Mouse (Mus musculus) monocyte, adult 5-6 weeks (primary cell): ENCODE measurements around the gene Ptpn3. TPM values are rescaled to one million over a fixed set of nuclear protein-coding genes. Genes with fewer than 3 reads are reported as not detected.
"Not testable (repeated sequence)": the region's sequence is repeated elsewhere in the genome, so short reads cannot be mapped to it uniquely, and the experiment has no call there.

Experiments used
- ATAC-seq: fragments of 153-309, 156-312 bp; replicated peaks from 2 replicates; pipeline ENCODE4 v1.8.0; 2017; ENCODE audit warnings: mild to moderate bottlenecking; ENCODE audit not compliant: low TSS enrichment, insufficient number of reproducible peaks, severe bottlenecking, poor library complexity, low FRiP score
- total RNA-seq: library from RNA; stranded (forward); fragments of 200-1000, 200-491, 200-594 nt; gene quantifications from 3 replicates; pipeline ENCODE4 v1.2.3, GENCODE M21; 2017

Gene Ptpn3
- total RNA-seq, 1 experiment from 2014 or later, result 0.19 TPM

- ATAC-seq, result not testable (repeated sequence)
Observed at GRCm38 (mm10) chr4:57198666-57199393, 102.8 kb downstream of the Ptpn3 start.

DNA sequence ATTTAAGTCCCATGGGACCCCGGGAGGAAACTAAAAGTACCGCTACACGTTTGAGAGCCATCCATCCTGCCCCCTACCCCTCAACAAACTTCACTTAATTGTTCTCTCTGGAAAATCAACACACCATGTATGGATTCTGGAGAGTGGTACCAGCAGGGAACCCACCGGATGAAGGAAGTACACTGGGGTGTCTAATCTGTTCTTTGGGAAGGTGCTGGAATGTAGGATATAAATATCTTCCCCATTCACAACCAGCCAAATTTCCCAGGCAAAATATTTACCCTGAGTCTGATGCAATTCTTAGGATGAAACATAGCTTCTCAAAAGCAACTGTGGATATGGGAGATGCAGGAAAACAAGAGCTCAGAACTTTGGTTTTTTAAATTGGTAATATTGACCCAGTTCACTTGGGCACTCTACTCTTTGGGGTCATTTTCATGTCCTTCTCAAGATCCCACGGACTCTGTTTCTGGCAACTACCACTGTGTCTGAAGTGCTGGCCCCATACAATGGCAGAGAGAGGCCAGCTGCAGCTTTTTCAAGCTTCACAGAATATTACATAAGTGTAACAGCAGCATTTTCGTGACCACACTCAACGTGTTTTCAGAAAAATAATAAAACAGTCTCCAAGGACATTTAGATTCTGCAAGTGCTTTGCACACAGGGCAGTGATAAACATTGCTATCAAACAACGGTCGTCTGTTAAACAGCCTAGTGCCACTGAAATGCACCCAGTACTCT, 109.9 kb downstream of the Ptpn3 start:
- no peak for ATAC-seq

- no peak for ATAC-seq
Observed at GRCm38 (mm10) chr4:57189881-57190280, 111.8 kb downstream of the Ptpn3 start.

GRCm38 (mm10) chr4:57186035-57186434, 115.6 kb downstream of the Ptpn3 start:
- no peak for ATAC-seq

DNA sequence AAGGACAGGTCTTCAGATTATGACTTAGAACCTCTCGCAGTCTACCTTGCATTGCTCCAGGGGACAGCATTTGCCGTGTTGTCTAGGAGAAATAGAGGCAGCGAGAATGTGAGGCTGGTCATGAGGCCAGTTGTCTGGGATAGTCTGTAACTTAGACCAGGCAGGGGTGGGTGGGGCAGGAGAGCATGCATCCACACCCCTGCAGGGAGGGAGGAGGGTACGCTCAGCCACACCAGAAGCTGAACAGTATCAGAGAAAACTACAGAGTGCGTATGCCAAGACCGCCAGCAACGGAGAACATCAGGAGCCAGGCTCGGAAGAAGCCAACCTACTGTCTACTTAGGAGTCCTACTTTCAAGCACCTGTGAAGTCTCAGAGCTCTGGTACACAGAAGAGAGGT, 116.2 kb downstream of the Ptpn3 start:
- no peak for ATAC-seq

DNA sequence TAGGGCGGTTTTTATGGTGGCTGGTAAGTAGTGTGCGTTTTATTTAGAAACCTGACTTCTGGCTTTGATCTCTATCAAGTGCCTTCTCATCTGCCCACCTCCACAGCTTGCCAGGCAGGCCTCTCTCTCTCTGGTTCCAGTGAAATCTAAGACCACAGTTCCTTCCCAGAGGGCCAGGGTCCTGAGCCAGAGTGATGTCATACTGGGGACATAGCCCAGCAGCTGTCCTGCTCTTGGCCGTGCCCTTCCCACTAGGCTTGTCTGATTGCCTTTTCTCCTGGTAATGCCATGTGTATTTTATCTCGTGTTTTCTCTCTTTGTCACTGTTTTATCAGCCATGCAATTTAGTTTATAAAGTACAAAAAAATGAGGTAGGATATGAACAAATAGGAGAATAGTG, 118.1 kb downstream of the Ptpn3 start:
- no peak for ATAC-seq

- no peak for ATAC-seq
Observed at GRCm38 (mm10) chr4:57181538-57181937, 120.1 kb downstream of the Ptpn3 start.

DNA sequence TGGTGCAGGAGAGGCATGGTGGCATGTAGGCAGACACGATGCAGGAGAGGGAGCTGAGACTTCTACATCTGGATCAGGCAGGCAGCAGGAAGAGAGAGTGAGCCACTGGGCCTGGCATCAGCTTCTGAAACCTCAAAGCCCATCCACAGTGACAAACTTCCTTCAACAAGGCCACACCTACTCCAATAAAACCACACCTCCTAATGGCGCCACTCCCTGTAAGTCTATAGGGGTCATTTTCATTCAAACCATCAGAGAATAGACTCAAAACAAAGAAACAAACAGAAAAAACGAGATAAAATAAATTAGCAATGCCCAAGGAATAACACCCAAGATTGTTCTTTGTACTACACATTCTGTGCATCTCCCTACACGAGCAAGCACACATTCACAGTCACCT, 122.8 kb downstream of the Ptpn3 start:
- ATAC-seq, result no peak

DNA sequence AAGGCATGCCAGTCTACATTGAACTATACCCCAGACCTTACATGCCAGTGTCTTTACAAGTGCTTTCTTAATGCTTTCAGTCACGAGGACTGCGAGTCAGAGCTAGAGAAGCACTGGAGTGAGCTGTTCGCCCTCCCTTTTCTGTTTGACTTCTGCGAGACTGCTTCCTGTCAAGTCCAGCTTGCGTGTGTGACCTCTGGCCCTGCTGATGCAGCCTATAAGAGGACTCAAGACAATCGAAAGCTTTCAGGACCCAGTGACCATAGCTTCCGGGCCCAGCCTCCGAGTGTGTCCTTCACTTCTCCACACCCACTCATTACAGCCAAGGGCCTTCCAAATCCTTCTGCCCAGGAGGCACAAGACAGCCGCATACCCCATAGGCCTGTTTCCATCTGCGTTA, 126.3 kb downstream of the Ptpn3 start:
- ATAC-seq, result no peak

DNA sequence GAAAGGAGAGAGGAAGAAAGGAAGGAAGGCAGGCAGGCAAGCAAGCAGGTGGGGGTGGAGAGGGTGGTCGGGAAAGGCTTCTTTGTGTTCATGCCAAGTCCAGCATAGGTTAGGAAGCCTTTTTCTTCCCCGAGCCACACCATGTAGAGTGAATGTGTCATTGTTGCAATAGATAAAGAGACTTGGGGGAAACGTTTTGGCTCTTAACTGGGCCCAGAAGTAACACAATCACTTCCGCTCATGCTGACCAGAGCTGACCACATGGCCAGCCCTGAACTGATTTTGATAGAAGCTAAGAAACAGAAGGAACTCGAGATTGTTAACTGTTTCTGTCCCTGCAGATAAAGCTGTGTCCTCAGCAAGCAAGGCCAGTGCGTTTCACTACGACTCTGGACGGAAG, 128.8 kb downstream of the Ptpn3 start:
- no peak for ATAC-seq

GRCm38 (mm10) chr4:57171817-57172216, 129.8 kb downstream of the Ptpn3 start:
- ATAC-seq, result no peak

- no peak for ATAC-seq
Observed at GRCm38 (mm10) chr4:57168680-57169079, 133.0 kb downstream of the Ptpn3 start.

DNA sequence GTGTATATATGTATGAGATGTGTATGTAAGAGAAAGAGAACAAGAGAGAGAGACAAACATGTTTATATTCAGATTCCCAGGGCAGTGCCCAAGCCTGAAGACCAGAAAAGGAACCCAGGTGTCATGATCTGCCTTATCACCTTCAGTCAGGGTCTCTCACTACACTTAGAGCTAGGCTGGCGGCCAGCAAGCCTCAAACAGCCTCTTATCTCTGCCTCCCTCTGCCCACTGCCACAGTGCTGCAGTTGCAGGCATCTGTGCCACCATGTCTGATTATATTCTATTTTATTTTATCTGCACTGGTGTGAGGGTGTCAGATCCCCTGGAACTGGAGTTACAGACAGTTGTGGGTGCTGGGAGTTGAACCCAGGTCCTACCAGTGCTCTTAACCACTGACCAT, 133.4 kb downstream of the Ptpn3 start:
- ATAC-seq, result no peak

DNA sequence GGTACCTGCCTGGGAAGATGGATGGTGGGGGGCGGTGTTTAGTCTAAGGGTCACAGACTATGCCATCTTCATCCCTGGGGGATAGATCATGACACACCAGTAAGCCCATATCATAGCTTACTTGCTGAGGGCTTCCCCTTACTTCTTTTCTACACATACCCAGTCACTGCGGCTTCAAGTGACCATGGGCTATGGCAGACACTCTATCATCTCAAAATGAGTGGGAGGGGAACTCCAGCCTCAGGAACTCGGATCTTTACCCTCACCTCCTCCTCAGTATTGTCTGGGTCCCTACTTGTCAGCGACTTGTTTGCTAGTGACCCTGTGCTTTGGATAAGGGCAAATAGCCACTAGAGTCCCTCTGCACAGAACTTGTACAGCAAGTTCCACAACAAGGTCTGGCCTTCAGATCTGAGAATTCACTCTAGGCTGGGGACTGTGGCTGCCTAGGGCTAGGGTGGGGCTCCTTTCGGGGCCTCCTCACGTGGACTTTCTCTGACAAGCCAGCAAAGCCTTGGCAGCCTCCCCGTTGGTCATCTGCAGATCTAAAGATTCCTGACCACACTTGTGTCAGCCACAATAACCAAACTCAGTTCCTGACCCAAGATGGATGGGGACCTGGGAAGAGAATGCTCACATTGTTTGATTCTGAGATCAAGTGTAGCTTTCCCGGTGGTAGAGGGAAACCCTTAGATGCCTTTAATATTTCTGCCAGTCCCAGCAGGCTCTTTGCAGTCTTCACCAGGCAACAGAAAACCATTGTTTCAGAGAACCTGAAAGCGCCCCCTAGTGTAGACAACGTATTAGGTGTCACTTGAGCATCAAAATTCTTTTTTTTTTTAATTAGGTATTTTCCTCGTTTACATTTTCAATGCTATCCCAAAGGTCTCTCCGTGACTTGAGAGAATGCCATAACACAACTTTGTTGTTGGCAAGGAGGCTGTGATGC, 134.4 kb downstream of the Ptpn3 start:
- no peak for ATAC-seq

DNA sequence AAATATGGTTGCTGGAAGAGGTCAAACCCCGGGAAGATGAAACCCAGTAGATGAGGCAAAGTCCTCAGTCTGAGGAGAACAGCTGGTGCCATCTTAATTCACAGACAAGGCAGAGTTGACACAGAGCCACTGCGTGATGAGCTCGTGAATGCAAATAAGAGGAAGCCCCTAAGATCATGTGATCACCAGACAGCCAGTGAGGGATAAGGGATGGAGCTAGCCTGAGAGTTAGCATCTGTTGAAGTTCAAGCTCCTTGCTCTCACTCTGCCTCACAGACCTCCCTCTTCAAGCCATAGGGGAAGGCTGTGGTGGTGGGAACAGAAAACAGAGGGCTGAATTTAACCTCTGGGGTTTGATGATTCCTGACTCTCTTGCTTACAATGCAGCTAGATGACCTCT, 136.0 kb downstream of the Ptpn3 start:
- no peak for ATAC-seq

DNA sequence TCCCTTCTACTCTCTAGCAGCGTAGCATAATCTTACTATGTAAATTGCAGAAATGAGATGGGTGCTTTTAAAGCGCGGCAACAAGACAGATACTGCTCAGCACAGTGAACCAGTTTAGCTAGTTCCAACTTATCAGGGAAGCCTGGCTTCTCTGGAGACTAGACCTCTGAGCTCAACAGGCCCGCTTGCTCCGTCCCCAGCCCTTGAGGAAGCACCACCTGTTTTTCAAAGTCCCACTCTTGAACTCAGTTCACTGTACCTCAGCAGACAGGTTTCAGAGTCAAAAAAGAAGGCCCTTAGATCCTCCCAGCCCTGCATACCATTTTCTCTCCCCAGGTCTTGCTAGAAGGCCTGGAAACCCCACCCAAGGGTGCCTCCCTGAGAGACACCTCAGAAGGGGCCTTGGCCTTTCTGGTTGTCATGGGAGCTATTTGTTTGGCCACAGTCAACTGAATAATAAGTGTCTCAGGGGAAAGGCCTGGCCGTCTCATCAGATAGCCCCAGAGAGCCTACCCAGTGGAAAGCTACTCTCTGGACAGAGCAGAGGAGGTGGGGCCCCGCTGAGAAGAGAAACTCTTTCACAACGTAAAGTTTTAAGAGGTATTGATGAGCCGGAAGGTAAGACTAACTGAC, 136.9 kb downstream of the Ptpn3 start:
- no peak for ATAC-seq

- no peak for ATAC-seq
Observed at GRCm38 (mm10) chr4:57162789-57163722, 138.6 kb downstream of the Ptpn3 start.

DNA sequence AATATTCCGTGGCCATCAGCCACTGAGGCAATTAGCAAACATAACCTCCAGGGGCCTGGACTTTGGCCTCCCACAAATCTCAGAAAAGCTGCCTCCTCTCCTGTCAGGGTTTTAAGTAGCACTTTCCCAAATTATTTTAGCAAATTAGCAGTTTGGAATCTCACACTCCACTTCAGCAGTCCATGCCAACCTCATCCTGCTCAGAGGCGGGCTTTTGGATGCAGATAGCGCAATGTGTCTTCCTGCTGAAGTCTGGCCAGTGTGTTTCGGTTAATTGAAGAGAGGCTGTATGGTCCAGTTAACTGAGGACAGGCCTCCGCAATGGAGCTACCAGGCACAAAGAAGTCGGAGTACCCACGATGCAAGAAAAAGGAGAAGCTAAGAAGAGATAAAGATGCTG, 141.1 kb downstream of the Ptpn3 start:
- ATAC-seq, result no peak
